Mouse (Mus musculus): Measurements from ENCODE around the gene Itpr2. TPM values are rescaled to one million over a fixed set of nuclear protein-coding genes. Genes with fewer than 3 reads are reported as not detected.
A peak's percentile ranks its signal among the peaks of the same experiment; 100 is the strongest.

The Itpr2 gene
- polyA plus RNA-seq, 1 experiment from 2014 or later, result 49.4 TPM

DNA sequence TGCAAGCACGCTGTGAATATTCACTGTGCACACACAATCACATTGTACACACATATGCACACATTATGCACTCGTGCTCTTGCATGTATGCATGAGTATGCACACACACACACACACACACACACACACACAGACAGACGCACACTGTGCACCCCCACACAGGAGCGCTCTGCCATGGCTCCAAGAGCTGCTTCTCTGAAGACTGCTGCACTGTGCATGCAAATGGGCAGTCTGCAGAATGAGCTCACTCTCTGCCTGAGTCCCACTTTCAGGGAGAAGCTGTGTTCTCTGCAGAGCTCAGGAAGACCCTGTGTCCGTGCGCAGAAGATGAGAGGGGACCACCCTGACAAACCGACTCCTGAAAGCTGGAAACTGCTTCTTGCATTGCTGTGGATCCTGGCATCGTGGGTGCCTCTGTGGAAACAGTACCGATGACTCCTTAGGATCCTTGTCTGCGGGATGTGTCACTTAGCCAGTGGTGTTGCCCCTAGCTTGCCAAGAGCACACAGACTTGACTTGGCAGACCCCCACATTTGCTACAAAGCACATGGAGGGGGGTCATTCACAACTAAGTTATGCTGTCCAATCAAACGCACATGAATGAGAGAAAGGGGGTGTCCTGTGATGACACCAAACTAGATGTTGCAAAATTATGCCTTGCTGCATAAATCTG is 55.9 kb downstream of the Itpr2 start:
- Histone ChIP-seq H3K27ac (ENCODE audit: low read length) (no peak overlapping the region), H3K36me3 (ENCODE audit: control insufficient read depth, insufficient read depth) (no peaks in the 10 kb centered on the region), H3K9me3 (replicated peaks; ENCODE audit: control insufficient read depth, low read length) (no peaks in the 10 kb centered on the region), H3K4me1 (ENCODE audit: control insufficient read depth, insufficient read depth, low read length) (no peaks in the 10 kb centered on the region), H3K27me3 (ENCODE audit: control insufficient read depth, insufficient read depth, low read length) (no peaks in the 10 kb centered on the region), H3K4me2 (ENCODE audit: low read depth, low read length) (no peak overlapping the region), H3K9ac (ENCODE audit: low read length) (no peak overlapping the region), H3K4me3 (ENCODE audit: low read length) (no peak overlapping the region)
- no peak for ATAC-seq (replicated peaks; ENCODE audit: extremely low read depth, insufficient read depth, low FRiP score)
- 85% methylated on average over 11 of the region's 11 CpGs for WGBS

DNA sequence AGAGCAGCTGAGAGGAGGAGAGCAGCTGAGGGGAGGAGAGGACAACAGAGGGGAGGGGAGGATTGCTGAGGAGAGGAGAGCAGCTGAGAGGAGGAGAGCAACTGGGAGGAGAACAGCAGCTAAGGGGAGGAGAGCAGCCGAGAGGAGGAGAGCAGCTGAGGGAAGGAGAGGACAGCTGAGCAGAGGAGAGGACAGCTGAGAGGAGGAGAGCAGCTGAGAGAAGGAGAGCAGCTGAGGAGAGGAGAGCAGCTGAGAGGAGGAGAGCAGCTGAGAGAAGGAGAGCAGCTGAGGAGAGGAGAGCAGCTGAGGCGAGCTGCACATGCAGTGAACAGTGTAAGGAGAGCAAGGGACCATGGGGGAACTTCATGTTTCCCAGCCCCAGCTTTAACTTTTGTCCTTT is 62.2 kb downstream of the Itpr2 start:
- ATAC-seq (replicated peaks; ENCODE audit: extremely low read depth, insufficient read depth, low FRiP score), result no peak
- Histone ChIP-seq H3K36me3 (ENCODE audit: control insufficient read depth, insufficient read depth) (no peaks in the 10 kb centered on the region), H3K9ac (ENCODE audit: low read length) (no peak overlapping the region), H3K4me1 (ENCODE audit: control insufficient read depth, insufficient read depth, low read length) (no peaks in the 10 kb centered on the region), H3K27me3 (ENCODE audit: control insufficient read depth, insufficient read depth, low read length) (no peaks in the 10 kb centered on the region), H3K27ac (ENCODE audit: low read length) (no peak overlapping the region), H3K9me3 (replicated peaks; ENCODE audit: control insufficient read depth, low read length) (no peaks in the 10 kb centered on the region), H3K4me3 (ENCODE audit: low read length) (no peak overlapping the region), H3K4me2 (ENCODE audit: low read depth, low read length) (no peak overlapping the region)
- 54% methylated on average over 2 of the region's 2 CpGs for WGBS

DNA sequence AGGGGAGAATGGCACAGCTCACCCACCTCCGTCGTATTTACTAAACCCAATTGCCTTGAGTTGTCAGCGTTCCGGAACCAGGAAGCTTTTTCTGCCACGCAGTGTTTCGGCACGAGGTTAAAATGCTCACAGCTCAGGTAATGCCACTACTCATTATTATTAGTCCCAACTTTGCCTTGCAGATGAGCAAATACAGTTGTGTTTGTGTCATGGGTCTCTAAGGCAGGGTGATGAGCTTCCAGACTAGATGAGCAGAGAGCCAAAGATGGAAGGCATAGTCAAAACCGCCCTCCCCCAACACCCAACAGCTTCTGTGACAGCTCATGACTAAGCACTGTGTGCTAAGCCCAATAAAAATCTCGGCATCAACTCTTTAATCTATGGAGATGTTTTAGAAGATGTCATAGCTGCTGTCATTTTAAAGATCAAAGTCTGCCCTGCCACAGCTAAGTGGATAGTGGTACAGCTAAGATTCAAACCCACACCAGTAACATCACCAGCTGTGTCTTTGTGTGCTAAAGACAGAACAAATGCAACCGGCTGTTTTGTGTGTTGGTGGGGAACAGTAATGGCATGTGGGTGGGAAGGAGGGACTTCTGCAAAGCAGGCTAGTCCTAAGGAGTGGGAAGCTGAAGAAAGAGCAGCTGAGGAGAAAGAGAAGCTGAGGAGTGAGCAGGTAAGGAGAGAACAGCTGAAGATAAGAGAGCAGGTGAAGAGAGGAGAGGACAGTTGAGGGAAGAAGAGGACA is 62.8 kb downstream of the Itpr2 start:
- Histone ChIP-seq H3K36me3 (ENCODE audit: control insufficient read depth, insufficient read depth) (no peaks in the 10 kb centered on the region), H3K9ac (ENCODE audit: low read length) (no peak overlapping the region), H3K4me3 (ENCODE audit: low read length) (no peak overlapping the region), H3K27me3 (ENCODE audit: control insufficient read depth, insufficient read depth, low read length) (no peaks in the 10 kb centered on the region), H3K9me3 (replicated peaks; ENCODE audit: control insufficient read depth, low read length) (no peaks in the 10 kb centered on the region), H3K27ac (ENCODE audit: low read length) (no peak overlapping the region), H3K4me1 (ENCODE audit: control insufficient read depth, insufficient read depth, low read length) (no peaks in the 10 kb centered on the region), H3K4me2 (ENCODE audit: low read depth, low read length) (no peak overlapping the region)
- WGBS, result 76% methylated on average over 10 of the region's 10 CpGs
- no peak for ATAC-seq (replicated peaks; ENCODE audit: extremely low read depth, insufficient read depth, low FRiP score)

- H3K27ac ChIP-seq (ENCODE audit: low read length), result no peak overlapping the region
- no peak for ATAC-seq (replicated peaks; ENCODE audit: extremely low read depth, insufficient read depth, low FRiP score)
- H3K4me3 ChIP-seq (ENCODE audit: low read length), result no peak overlapping the region
- H3K27me3 ChIP-seq (ENCODE audit: control insufficient read depth, insufficient read depth, low read length), result no peaks in the 10 kb centered on the region
- no peak overlapping the region for H3K9ac ChIP-seq (ENCODE audit: low read length)
- no peaks in the 10 kb centered on the region for H3K36me3 ChIP-seq (ENCODE audit: control insufficient read depth, insufficient read depth)
- WGBS, result 64% methylated on average over 7 of the region's 7 CpGs
- H3K4me2 ChIP-seq (ENCODE audit: low read depth, low read length), result no peak overlapping the region
- H3K4me1 ChIP-seq (ENCODE audit: control insufficient read depth, insufficient read depth, low read length), result no peaks in the 10 kb centered on the region; the same call in 1 of the 2 replicates
- H3K9me3 ChIP-seq (replicated peaks; ENCODE audit: control insufficient read depth, low read length), result no peaks in the 10 kb centered on the region
These were observed 64.0 kb downstream of the Itpr2 start for GRCm38 (mm10) chr6:146438057-146438456.

- Histone ChIP-seq H3K9ac (ENCODE audit: low read length) (no peak overlapping the region), H3K4me1 (ENCODE audit: control insufficient read depth, insufficient read depth, low read length) (no peaks in the 10 kb centered on the region; the same call in 1 of the 2 replicates), H3K4me3 (ENCODE audit: low read length) (no peak overlapping the region), H3K9me3 (replicated peaks; ENCODE audit: control insufficient read depth, low read length) (no peaks in the 10 kb centered on the region), H3K27ac (ENCODE audit: low read length) (no peak overlapping the region), H3K27me3 (ENCODE audit: control insufficient read depth, insufficient read depth, low read length) (no peaks in the 10 kb centered on the region), H3K4me2 (ENCODE audit: low read depth, low read length) (no peak overlapping the region), H3K36me3 (ENCODE audit: control insufficient read depth, insufficient read depth) (no peaks in the 10 kb centered on the region)
- WGBS, result 53% methylated on average over 12 of the region's 12 CpGs
- no peak for ATAC-seq (replicated peaks; ENCODE audit: extremely low read depth, insufficient read depth, low FRiP score)
These were observed 65.0 kb downstream of the Itpr2 start for GRCm38 (mm10) chr6:146436916-146437496.

GRCm38 (mm10) chr6:146434217-146434616 is 67.8 kb downstream of the Itpr2 start:
- H3K27me3 ChIP-seq (ENCODE audit: control insufficient read depth, insufficient read depth, low read length), result no peaks in the 10 kb centered on the region
- H3K27ac ChIP-seq (ENCODE audit: low read length), result no peak overlapping the region
- no peak overlapping the region for H3K9ac ChIP-seq (ENCODE audit: low read length)
- no peak overlapping the region for H3K4me2 ChIP-seq (ENCODE audit: low read depth, low read length)
- H3K4me1 ChIP-seq (ENCODE audit: control insufficient read depth, insufficient read depth, low read length), result no peaks in the 10 kb centered on the region; the same call in 1 of the 2 replicates
- no peak overlapping the region for H3K4me3 ChIP-seq (ENCODE audit: low read length)
- ATAC-seq (replicated peaks; ENCODE audit: extremely low read depth, insufficient read depth, low FRiP score), result no peak
- H3K36me3 ChIP-seq (ENCODE audit: control insufficient read depth, insufficient read depth), result no peaks in the 10 kb centered on the region
- no peaks in the 10 kb centered on the region for H3K9me3 ChIP-seq (replicated peaks; ENCODE audit: control insufficient read depth, low read length)
- WGBS, result 76% methylated on average over 2 of the region's 2 CpGs

- ATAC-seq (replicated peaks; ENCODE audit: extremely low read depth, insufficient read depth, low FRiP score), result no peak
- Histone ChIP-seq H3K4me2 (ENCODE audit: low read depth, low read length) (no peak overlapping the region), H3K9me3 (replicated peaks; ENCODE audit: control insufficient read depth, low read length) (no peaks in the 10 kb centered on the region), H3K27me3 (ENCODE audit: control insufficient read depth, insufficient read depth, low read length) (no peaks in the 10 kb centered on the region), H3K9ac (ENCODE audit: low read length) (no peak overlapping the region), H3K4me1 (ENCODE audit: control insufficient read depth, insufficient read depth, low read length) (no peaks in the 10 kb centered on the region; the same call in 1 of the 2 replicates), H3K4me3 (ENCODE audit: low read length) (no peak overlapping the region), H3K36me3 (ENCODE audit: control insufficient read depth, insufficient read depth) (no peaks in the 10 kb centered on the region), H3K27ac (ENCODE audit: low read length) (0 out of 2 replicates have a peak overlapping the region, but pooled peaks have one; percentile 3)
- 79% methylated on average over 8 of the region's 8 CpGs for WGBS
These were observed 69.7 kb downstream of the Itpr2 start for GRCm38 (mm10) chr6:146432218-146432865.

- WGBS, result 82% methylated on average over 7 of the region's 7 CpGs
- Histone ChIP-seq H3K4me2 (ENCODE audit: low read depth, low read length) (no peak overlapping the region), H3K4me3 (ENCODE audit: low read length) (no peak overlapping the region), H3K27ac (ENCODE audit: low read length) (no peak overlapping the region), H3K36me3 (ENCODE audit: control insufficient read depth, insufficient read depth) (no peaks in the 10 kb centered on the region), H3K9ac (ENCODE audit: low read length) (no peak overlapping the region), H3K27me3 (ENCODE audit: control insufficient read depth, insufficient read depth, low read length) (no peaks in the 10 kb centered on the region), H3K4me1 (ENCODE audit: control insufficient read depth, insufficient read depth, low read length) (no peaks in the 10 kb centered on the region; the same call in 1 of the 2 replicates), H3K9me3 (replicated peaks; ENCODE audit: control insufficient read depth, low read length) (no peaks in the 10 kb centered on the region)
- ATAC-seq (replicated peaks; ENCODE audit: extremely low read depth, insufficient read depth, low FRiP score), result no peak
These were observed 70.2 kb downstream of the Itpr2 start for GRCm38 (mm10) chr6:146431777-146432176.
